Mouse (Mus musculus): ENCODE results near the gene Creld1. TPM values are rescaled to one million over a fixed set of nuclear protein-coding genes. Genes with fewer than 3 reads are reported as not detected.

Creld1 gene
- polyA plus RNA-seq, 1 experiment from 2014 or later = 78.9 TPM

- no peak overlapping the region for H3K27ac ChIP-seq (replicated peaks)
- no peak overlapping the region for H3K4me3 ChIP-seq
- no peaks in the 10 kb centered on the region for H3K9me3 ChIP-seq
- 84% methylated on average over 8 of the region's 8 CpGs for WGBS
- H3K9ac ChIP-seq = no peak overlapping the region
- peaks cover 13% of the 10 kb centered on the region for H3K4me1 ChIP-seq (replicated peaks)
- H3K36me3 ChIP-seq = peaks cover 32% of the 10 kb centered on the region
- H3K27me3 ChIP-seq = no peaks in the 10 kb centered on the region
- ATAC-seq (ENCODE audit: low read depth) = no peak
- no peak overlapping the region for H3K4me2 ChIP-seq
Observed at GRCm38 (mm10) chr6:113444207-113444965, 38.7 kb upstream of the Creld1 start.

DNA sequence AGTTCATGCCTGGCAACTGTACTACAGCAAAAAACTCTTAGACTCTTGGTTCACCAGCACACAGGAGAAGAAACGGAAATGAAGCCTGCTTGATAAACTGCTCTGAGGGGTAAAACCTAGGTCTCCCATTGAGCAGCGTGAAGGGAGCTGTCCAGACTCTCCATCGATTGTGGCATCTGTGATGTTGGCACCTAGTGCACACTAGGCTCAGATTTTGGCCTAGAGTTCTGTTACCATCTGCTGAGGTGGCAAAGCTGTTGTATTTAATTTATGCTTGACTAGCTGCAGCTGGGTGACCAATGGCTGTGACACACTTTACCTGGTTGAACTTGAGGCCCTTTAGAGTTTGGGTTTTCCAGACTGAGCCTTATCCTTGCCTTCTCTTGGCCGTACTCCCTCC, 35.5 kb upstream of the Creld1 start:
- peaks cover 10% of the 10 kb centered on the region for H3K4me1 ChIP-seq (replicated peaks)
- H3K4me3 ChIP-seq = no peak overlapping the region
- peaks cover 35% of the 10 kb centered on the region for H3K36me3 ChIP-seq
- no peak overlapping the region for H3K9ac ChIP-seq
- H3K27me3 ChIP-seq = no peaks in the 10 kb centered on the region
- ATAC-seq (ENCODE audit: low read depth) = no peak
- no peak overlapping the region for H3K4me2 ChIP-seq
- H3K27ac ChIP-seq (replicated peaks) = no peak overlapping the region
- 95% methylated on average over 4 of the region's 4 CpGs for WGBS
- H3K9me3 ChIP-seq = no peaks in the 10 kb centered on the region

- H3K27ac ChIP-seq (replicated peaks) = no peak overlapping the region
- H3K4me1 ChIP-seq (replicated peaks) = no peaks in the 10 kb centered on the region
- H3K27me3 ChIP-seq = no peaks in the 10 kb centered on the region
- peaks cover 28% of the 10 kb centered on the region for H3K36me3 ChIP-seq
- no peak overlapping the region for H3K9ac ChIP-seq
- no peak for ATAC-seq (ENCODE audit: low read depth)
- H3K9me3 ChIP-seq = no peaks in the 10 kb centered on the region
- H3K4me2 ChIP-seq = no peak overlapping the region
- 88% methylated on average over 2 of the region's 2 CpGs for WGBS
- H3K4me3 ChIP-seq = no peak overlapping the region
Observed at GRCm38 (mm10) chr6:113451839-113452238, 31.3 kb upstream of the Creld1 start.

GRCm38 (mm10) chr6:113455007-113455406, 28.1 kb upstream of the Creld1 start:
- ATAC-seq (ENCODE audit: low read depth) = no peak
- 63% methylated on average over 5 of the region's 5 CpGs for WGBS

GRCm38 (mm10) chr6:113457952-113458534, 25.1 kb upstream of the Creld1 start, which contains the start of gene Il17re:
Gene Il17re, plus strand, starts transcription at chr6:113458484.
- no peaks in the 10 kb centered on the region for H3K9me3 ChIP-seq
- no peak for ATAC-seq (ENCODE audit: low read depth)
- WGBS = 74% methylated on average over 10 of the region's 10 CpGs
- H3K27ac ChIP-seq (replicated peaks) = no peak within 1 kb of the TSS
- H3K4me3 ChIP-seq = no peak within 1 kb of the TSS
- H3K27me3 ChIP-seq = no peaks in the 10 kb centered on the region; the same call in 1 of the 2 replicates
- H3K9ac ChIP-seq = no peak within 1 kb of the TSS
- no peaks in the 10 kb centered on the region for H3K4me1 ChIP-seq (replicated peaks)
- no peaks in the 10 kb centered on the region for H3K36me3 ChIP-seq
- no peak within 1 kb of the TSS for H3K4me2 ChIP-seq

More at GRCm38 (mm10) chr6:113455007-113455406, 28.1 kb upstream of the Creld1 start:
- H3K27ac ChIP-seq (replicated peaks) = no peak overlapping the region
- no peak overlapping the region for H3K4me2 ChIP-seq
- no peaks in the 10 kb centered on the region for H3K36me3 ChIP-seq
- no peaks in the 10 kb centered on the region for H3K4me1 ChIP-seq (replicated peaks)
- no peaks in the 10 kb centered on the region for H3K27me3 ChIP-seq
- no peak overlapping the region for H3K9ac ChIP-seq
- no peaks in the 10 kb centered on the region for H3K9me3 ChIP-seq
- no peak overlapping the region for H3K4me3 ChIP-seq

DNA sequence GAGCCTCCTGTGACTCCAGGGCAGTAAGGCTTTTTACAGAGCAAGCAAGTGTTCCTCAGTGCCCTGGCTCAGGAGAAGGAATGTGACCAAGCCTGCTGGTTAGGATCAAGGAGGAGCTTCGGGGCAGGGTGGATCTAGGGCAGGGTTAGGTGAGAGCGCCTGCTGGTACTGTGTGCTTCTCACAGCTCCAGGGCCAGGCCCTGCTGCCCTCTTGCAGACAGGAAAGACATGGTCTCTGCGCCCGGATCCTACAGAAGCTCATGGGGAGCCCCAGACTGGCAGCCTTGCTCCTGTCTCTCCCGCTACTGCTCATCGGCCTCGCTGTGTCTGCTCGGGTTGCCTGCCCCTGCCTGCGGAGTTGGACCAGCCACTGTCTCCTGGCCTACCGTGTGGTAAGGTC, 24.5 kb upstream of the Creld1 start:
- H3K4me2 ChIP-seq = no peak overlapping the region
- no peak overlapping the region for H3K9ac ChIP-seq
- H3K27ac ChIP-seq (replicated peaks) = no peak overlapping the region
- H3K9me3 ChIP-seq = no peaks in the 10 kb centered on the region
- H3K4me3 ChIP-seq = no peak overlapping the region
- 64% methylated on average over 10 of the region's 10 CpGs for WGBS
- H3K36me3 ChIP-seq = no peaks in the 10 kb centered on the region
- ATAC-seq (ENCODE audit: low read depth) = no peak
- no peaks in the 10 kb centered on the region; the same call in 1 of the 2 replicates for H3K27me3 ChIP-seq
- no peaks in the 10 kb centered on the region for H3K4me1 ChIP-seq (replicated peaks)

- no peak overlapping the region for H3K4me2 ChIP-seq
- WGBS = 71% methylated on average over 7 of the region's 7 CpGs
- H3K9me3 ChIP-seq = no peaks in the 10 kb centered on the region
- H3K27me3 ChIP-seq = peaks cover 4% of the 10 kb centered on the region; the same call in 1 of the 2 replicates
- 0 out of 2 replicates have a peak, but pooled peaks cover 5% of the 10 kb centered on the region for H3K4me1 ChIP-seq (replicated peaks)
- ATAC-seq (ENCODE audit: low read depth) = no peak; the same call in 1 of the 2 replicates
- H3K9ac ChIP-seq = no peak overlapping the region
- peak overlapping the region; percentile 42 for H3K27ac ChIP-seq (replicated peaks)
- H3K36me3 ChIP-seq = no peaks in the 10 kb centered on the region
- no peak overlapping the region for H3K4me3 ChIP-seq
Observed at GRCm38 (mm10) chr6:113464040-113464439, 19.1 kb upstream of the Creld1 start.

DNA sequence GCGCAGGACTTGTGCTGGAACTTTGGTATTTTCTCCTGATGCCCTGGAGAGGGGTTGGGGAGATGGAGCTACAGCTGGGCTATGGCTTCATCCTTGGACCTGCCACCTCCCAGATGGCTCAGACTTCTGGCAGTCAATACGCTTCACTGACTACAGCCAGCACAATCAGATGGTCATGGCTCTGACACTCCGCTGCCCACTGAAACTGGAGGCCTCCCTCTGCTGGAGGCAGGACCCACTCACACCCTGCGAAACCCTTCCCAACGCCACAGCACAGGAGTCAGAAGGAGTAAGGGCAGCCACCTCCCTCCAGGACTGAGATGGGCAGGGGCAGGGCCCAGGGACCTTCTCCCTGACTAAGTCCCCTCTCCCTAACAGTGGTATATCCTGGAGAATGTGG, 17.5 kb upstream of the Creld1 start:
- no peak overlapping the region for H3K9ac ChIP-seq
- H3K4me1 ChIP-seq (replicated peaks) = peaks cover 14% of the 10 kb centered on the region
- whole genome bisulfite sequencing = 60% methylated on average over 5 of the region's 5 CpGs
- ATAC-seq (ENCODE audit: low read depth) = no peak
- H3K27me3 ChIP-seq = peaks cover 18% of the 10 kb centered on the region
- no peaks in the 10 kb centered on the region for H3K36me3 ChIP-seq
- H3K4me2 ChIP-seq = no peak overlapping the region
- H3K27ac ChIP-seq (replicated peaks) = peak overlapping the region; percentile 56; the same call in 1 of the 2 replicates
- H3K9me3 ChIP-seq = no peaks in the 10 kb centered on the region
- H3K4me3 ChIP-seq = no peak overlapping the region

DNA sequence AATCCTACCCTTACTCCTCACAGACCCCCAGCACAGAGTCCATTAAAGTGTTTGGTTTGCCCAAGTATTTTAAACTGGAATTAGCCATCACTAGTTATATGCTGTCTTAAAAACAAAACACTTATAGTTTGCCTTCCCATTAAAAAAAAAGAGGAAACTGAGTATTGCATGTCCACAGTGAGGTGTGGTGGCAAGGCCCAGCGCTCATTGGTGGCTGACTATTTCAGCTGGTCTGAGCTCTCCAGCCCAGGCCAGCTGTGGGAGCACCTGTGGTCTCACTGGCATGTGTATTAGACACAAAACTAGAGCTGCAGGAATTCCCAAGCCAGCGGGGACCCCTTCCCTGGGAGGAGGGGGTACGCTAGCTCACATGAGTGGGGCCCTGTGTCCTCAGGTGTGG, 14.6 kb upstream of the Creld1 start:
- Histone ChIP-seq H3K27ac (replicated peaks) (no peak overlapping the region), H3K9me3 (no peaks in the 10 kb centered on the region), H3K27me3 (peaks cover 36% of the 10 kb centered on the region), H3K9ac (no peak overlapping the region; the same call in 1 of the 2 replicates), H3K4me3 (no peak overlapping the region), H3K4me1 (replicated peaks) (peaks cover 22% of the 10 kb centered on the region), H3K36me3 (no peaks in the 10 kb centered on the region), H3K4me2 (no peak overlapping the region)
- 74% methylated on average over 3 of the region's 3 CpGs for WGBS
- no peak for ATAC-seq (ENCODE audit: low read depth)

- Histone ChIP-seq H3K36me3 (no peaks in the 10 kb centered on the region), H3K9me3 (no peaks in the 10 kb centered on the region), H3K4me1 (replicated peaks) (peaks cover 22% of the 10 kb centered on the region), H3K9ac (peak overlapping the region; percentile 57; the same call in 1 of the 2 replicates), H3K4me2 (peak overlapping the region; percentile 66), H3K27ac (replicated peaks) (no peak overlapping the region), H3K27me3 (peaks cover 36% of the 10 kb centered on the region), H3K4me3 (peak overlapping the region; percentile 38)
- ATAC-seq (ENCODE audit: low read depth) = peak; percentile 67; the same call in 1 of the 2 replicates
- 7% methylated on average over 9 of the region's 9 CpGs for WGBS
Observed at GRCm38 (mm10) chr6:113469021-113469420, 14.1 kb upstream of the Creld1 start.

DNA sequence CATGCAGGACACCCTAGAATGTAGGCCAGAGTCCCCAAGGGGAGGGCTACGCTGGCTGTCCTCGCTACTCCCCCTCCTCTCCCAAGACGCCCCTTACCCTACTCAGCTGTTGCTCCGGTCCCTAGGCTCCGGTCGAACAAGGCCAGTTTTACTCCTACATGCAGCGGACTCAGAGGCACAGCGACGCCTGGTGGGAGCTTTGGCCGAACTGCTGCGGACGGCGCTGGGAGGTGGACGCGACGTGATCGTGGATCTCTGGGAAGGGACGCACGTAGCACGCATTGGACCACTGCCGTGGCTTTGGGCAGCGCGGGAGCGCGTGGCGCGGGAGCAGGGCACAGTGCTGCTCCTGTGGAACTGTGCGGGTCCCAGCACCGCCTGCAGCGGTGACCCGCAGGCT, 13.7 kb upstream of the Creld1 start:
- H3K9ac ChIP-seq = peak overlapping the region; percentile 57
- WGBS = under 1% methylated on average over 31 of the region's 31 CpGs
- peaks cover 22% of the 10 kb centered on the region for H3K4me1 ChIP-seq (replicated peaks)
- H3K27ac ChIP-seq (replicated peaks) = no peak overlapping the region
- peak overlapping the region; percentile 66 for H3K4me2 ChIP-seq
- no peaks in the 10 kb centered on the region for H3K36me3 ChIP-seq
- H3K27me3 ChIP-seq = peaks cover 36% of the 10 kb centered on the region
- ATAC-seq (ENCODE audit: low read depth) = peak; percentile 79
- H3K4me3 ChIP-seq = peak overlapping the region; percentile 38
- no peaks in the 10 kb centered on the region for H3K9me3 ChIP-seq

GRCm38 (mm10) chr6:113471297-113471936, 11.7 kb upstream of the Creld1 start, which contains the start of gene Il17rc:
Gene Il17rc, plus strand, starts transcription at chr6:113471427.
- no peaks in the 10 kb centered on the region for H3K9me3 ChIP-seq
- H3K27ac ChIP-seq (replicated peaks) = no peak within 1 kb of the TSS
- no peak for ATAC-seq (ENCODE audit: low read depth)
- peaks cover 36% of the 10 kb centered on the region for H3K27me3 ChIP-seq
- peak within 1 kb of the TSS; percentile 14; the same call in 1 of the 2 replicates for H3K4me2 ChIP-seq
- WGBS = 23% methylated on average over 12 of the region's 12 CpGs
- no peak within 1 kb of the TSS for H3K9ac ChIP-seq
- H3K36me3 ChIP-seq = no peaks in the 10 kb centered on the region
- H3K4me1 ChIP-seq (replicated peaks) = peaks cover 22% of the 10 kb centered on the region
- H3K4me3 ChIP-seq = no peak within 1 kb of the TSS
